Mouse (Mus musculus) skeletal muscle tissue, adult 2 months (tissue): ENCODE results near the gene Hecw2.

Experiments used
- DNase-seq: peaks from one replicate; pipeline ENCODE4 v3.0.0-alpha.2; 2012; ENCODE audit warnings: low read depth, low spot score

Hecw2 gene

DNA sequence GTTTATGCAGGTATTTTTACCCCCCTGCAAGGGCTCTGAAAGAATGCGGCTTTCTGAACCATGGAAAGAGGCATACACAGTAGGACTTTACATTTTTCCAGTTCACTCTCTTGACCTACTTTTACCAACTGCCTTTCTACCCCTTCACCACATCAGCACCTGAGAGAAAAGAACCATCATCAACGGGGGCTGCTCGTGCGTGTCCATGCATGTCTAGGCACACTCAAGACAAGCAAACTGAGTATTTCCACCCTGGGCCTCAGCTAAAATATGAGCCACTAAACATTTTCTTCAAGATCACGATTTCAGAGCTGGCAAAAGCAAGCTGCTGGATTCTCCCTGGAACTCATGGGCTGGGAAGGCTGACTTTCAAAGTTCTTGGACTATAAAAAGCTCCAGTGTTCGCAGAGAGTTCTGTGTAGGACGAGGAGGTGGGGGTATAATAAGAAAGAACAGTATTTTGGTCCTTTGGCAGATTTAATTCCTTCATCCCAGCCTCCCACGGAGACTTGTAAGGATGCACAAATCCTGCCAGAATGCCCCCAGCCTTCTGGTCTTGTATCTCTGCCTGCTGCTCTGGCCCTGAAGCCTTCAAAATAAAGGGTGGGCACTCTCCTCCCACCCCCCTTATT lies 76.5 kb downstream of the Hecw2 start:
- DNase-seq: no peak

- no peak for DNase-seq
Measured at GRCm38 (mm10) chr1:54110920-54111605, 83.9 kb downstream of the Hecw2 start.

DNA sequence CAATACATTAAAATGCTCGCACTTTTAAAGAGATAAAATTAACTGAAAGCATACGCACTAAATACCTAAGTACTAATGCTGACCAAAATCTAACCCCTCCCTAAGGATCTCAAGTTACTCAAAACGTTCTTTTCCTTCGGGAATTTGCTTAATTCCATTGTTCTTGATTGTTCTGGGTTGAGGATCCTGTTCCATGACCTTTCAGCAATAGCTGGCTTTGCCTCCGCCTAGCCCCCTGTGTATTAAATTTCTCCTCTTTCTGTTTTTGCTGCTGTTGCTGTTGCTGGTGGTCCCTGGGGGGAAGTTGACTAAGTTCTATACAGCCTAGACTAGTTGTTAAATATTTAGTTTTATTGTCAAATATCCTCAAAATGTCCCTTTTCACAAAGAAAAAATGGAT lies 85.7 kb downstream of the Hecw2 start:
- DNase-seq: no peak

- DNase-seq: no peak
Measured at GRCm38 (mm10) chr1:54106756-54107155, 88.2 kb downstream of the Hecw2 start.

- no peak for DNase-seq
Measured at GRCm38 (mm10) chr1:54079708-54080107, 115.3 kb downstream of the Hecw2 start.

DNA sequence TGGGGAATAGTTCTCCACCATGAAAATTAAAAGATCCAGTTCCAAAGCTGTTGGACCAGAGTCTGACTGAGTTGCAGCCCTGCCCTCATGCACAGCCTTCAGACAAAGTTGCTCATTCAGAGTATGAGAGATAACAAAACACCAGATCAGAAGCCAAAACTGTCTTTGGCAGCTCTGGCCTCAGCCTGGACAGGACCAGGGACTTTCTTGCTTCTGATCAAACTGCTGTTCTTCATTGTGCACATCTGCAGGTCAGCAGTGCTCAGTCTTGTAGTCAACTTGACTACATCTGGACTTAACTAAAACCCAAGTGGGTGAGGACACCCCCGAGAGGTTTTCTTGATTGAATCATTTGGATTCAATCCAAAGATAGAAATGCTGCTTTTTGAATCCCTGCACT lies 120.5 kb downstream of the Hecw2 start:
- DNase-seq: peak; percentile 63

GRCm38 (mm10) chr1:54070121-54070520 lies 124.8 kb downstream of the Hecw2 start:
- no peak for DNase-seq

DNA sequence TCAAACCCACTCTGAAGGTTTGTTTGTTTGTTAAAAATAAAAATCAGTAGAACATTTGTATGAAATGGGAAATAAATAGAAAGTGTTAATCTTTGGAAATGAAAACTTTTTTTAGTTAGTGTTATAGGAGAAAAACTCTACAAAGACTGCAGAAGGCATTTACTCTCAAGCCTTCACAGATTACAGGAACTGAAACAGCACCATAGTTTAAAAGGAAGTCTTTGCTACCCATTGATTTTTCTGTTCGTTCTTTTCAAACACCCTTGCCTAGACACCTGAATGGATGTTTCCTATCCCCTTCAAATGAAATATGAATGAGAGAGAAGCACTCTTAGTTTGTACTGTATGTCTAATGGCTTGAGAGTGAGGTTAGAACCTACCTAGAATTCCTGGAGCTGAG lies 126.7 kb downstream of the Hecw2 start:
- DNase-seq: no peak

DNA sequence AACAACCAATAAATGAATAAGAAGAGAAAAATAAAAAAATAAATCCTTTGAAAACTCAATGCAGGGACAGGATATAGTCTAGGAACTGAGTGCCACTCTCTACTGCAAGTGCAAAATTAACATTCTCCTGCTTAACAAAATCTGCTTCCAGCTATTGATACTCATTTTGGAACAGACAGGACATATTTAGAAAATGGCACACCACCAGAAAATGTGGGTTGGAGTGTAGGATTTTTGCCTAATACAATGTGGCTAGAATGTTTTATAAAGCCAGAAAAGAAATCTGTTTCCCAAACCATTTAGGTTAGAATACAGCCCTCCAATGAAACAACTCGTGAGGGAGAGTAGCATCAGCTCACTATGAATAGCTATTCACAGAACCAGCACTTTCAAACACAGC lies 129.5 kb downstream of the Hecw2 start:
- DNase-seq: no peak

GRCm38 (mm10) chr1:54061078-54061477 lies 133.9 kb downstream of the Hecw2 start:
- no peak for DNase-seq

GRCm38 (mm10) chr1:54059731-54060130 lies 135.2 kb downstream of the Hecw2 start:
- no peak for DNase-seq

DNA sequence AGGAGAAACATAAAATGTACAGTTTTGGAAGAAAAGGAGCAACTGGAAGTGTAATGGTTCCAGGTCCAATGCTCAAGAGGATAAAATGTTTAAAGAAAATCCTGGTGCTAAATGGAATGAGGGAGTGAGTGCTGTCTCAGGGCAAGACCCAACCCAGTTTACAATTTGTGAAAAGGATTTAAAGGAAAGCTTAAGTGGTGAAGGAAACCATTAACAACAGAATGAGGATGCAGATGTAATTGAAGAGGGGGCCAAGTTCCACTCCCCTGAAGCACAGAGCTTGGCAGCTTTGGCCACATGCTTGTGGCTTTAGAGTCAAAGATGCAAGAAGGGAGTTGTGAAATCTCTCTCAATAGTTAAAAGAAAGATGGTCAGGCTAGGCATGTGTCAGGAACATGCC lies 142.2 kb downstream of the Hecw2 start:
- no peak for DNase-seq

GRCm38 (mm10) chr1:54046923-54047322 lies 148.0 kb downstream of the Hecw2 start:
- peak; percentile 11 for DNase-seq

DNA sequence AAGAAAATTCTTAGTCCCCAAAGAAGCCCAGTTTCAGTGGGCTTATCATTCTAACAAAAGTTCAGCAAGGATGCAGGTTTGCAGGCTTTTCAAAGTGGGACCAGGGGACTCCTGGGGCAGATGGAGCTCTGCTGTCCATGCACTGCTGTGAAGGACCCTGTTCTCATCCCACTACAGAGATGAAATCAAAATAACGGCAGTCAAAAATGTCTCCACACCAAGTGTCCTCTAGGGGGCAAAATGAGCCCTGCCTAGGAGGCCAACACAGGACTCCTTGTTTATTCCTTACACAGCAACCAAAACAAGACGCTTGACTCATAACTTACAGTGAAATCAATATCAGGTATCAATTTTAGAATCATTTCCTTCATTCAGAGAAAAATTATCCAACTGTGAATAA lies 155.9 kb downstream of the Hecw2 start:
- no peak for DNase-seq

GRCm38 (mm10) chr1:54017686-54018085 lies 177.3 kb downstream of the Hecw2 start:
- DNase-seq: no peak

- DNase-seq: no peak
Measured at GRCm38 (mm10) chr1:54015739-54016138, 179.2 kb downstream of the Hecw2 start.

DNA sequence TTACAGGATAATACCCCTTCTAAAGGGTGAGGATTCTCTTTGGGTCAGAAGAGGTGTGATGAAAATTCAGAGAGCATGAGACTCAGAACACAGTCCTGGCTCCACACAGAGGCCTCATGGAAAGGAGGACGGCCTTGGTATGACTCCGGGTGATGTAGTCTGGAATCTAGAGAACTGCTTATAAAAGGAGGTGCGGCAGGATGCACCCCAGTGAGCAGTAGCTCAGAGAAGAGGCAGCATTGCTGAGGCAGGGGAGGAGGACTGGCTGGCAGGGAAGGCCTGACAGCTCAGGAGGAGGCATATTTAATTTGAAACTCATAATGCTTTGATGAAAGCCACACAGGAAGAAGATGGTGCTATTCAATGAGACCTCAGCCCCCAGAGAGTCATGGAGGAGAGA lies 182.6 kb downstream of the Hecw2 start:
- no peak for DNase-seq

DNA sequence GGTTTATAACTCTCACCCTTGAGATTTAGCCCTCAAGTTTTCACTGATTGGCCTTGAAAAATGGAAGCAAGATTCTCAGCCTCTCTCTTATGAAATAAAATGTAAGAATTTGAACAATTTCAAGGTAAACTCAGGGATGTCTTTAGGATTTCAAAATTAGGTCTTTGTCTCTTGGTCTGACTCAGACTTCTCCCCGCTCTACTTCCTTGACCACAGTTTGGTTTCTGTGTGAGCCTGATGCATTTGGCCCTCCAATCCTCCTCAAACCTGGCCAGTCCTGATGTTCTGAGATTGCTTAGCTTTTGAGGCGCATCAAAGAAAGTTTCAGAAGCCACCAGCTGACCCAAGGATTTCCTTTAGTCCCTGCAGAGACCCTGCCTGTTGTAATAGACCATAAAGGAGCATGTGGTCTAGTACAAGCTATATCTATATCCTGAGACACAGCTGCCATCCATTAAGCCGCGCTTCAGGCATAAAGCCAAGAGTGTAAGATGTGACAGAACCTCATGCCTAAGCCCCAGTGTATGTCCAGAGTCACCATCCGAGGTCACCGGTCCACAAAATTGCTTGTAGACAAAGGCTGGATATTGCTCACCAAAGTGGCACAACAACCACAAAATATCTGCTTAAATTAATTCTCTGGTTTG lies 185.4 kb downstream of the Hecw2 start:
- no peak for DNase-seq

GRCm38 (mm10) chr1:54005860-54006386 lies 189.0 kb downstream of the Hecw2 start:
- DNase-seq: no peak

DNA sequence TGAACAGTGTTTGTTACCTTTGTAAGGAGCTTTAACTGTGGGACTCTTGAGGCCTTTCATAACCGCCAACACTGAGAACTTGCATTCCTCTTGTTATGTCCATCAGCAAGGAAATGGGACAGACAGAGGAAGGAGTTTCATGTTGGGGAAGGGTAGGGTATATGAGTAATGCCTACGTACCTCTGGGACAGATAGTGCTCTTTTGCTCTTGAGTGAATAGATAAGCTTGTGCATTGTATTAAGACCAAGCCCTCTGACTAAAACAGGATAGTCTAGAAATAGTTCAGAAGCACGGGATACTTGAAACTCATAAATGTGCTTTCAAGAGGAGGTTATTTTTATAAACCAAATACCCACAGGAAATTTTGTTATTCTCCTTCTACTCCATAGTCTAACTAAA lies 191.7 kb downstream of the Hecw2 start:
- no peak for DNase-seq

DNA sequence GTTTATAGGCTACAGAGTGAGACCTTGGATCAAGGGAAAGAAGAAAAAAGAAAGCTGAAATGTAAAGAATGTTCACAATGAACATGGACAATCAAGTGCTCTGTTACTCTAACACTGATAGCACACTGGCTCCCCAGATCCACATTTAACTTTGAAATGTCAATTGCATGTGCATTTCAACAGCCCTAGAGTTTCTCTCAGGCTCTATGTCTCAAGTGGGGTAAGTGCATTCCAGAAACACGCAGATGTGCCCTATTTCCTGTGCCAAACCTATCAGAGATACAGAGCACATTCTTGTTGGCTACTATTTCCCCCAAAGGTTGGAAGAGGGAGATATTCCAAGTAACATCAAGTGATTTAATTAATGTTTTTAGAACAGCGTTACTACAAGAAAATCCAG lies 192.9 kb downstream of the Hecw2 start:
- DNase-seq: peak; percentile 3

GRCm38 (mm10) chr1:53997239-53997638 lies 197.7 kb downstream of the Hecw2 start:
- DNase-seq: no peak
